Mouse (Mus musculus) embryonic facial prominence, embryonic 11.5 days (tissue): Measurements from ENCODE around the gene Lamtor1. TPM values are rescaled to one million over a fixed set of nuclear protein-coding genes. Genes with fewer than 3 reads are reported as not detected.
A peak's percentile ranks its signal among the peaks of the same experiment; 100 is the strongest.

Experiments
- ATAC-seq: fragments of 200-750 bp; cut with Nextera tagmentation; replicated peaks from 2 replicates; pipeline ENCODE4 v1.8.0; 2017; ENCODE audit warnings: low read depth; ENCODE audit not compliant: insufficient number of reproducible peaks, low FRiP score, low TSS enrichment
- DNase-seq: peaks from one replicate; pipeline ENCODE4 v3.0.0-alpha.2; 2015; ENCODE audit warnings: low spot score
- H3K27ac ChIP-seq: fragments of 300-500 bp; sonication (generic); replicated peaks from 2 replicates; pipeline ENCODE4 v1.5.1; 2014; ENCODE audit warnings: mild to moderate bottlenecking, low read depth, low read length, control low read depth
- H3K27me3 ChIP-seq: fragments of 300-500 bp; sonication (generic); 2 replicates; pipeline ENCODE4 v1.6.1; 2014; ENCODE audit warnings: mild to moderate bottlenecking, low read length, moderate library complexity, mixed read lengths; ENCODE audit not compliant: control insufficient read depth, insufficient read depth
- H3K36me3 ChIP-seq: fragments of 300-500 bp; sonication (generic); replicated peaks from 2 replicates; pipeline ENCODE4 v1.6.1; 2014; ENCODE audit warnings: low read depth, mild to moderate bottlenecking, low read length, moderate library complexity, mixed read lengths; ENCODE audit not compliant: control insufficient read depth, insufficient read depth
- H3K4me1 ChIP-seq: fragments of 300-500 bp; sonication (generic); 2 replicates; pipeline ENCODE4 v1.6.1; 2014; ENCODE audit warnings: low read length, mixed read lengths; ENCODE audit not compliant: control insufficient read depth, insufficient read depth
- H3K4me2 ChIP-seq: fragments of 300-500 bp; sonication (generic); 2 replicates; pipeline ENCODE4 v1.6.1; 2014; ENCODE audit warnings: low read depth, mild to moderate bottlenecking, control low read depth, low read length, moderate library complexity
- H3K4me3 ChIP-seq: fragments of 300-500 bp; sonication (generic); 2 replicates; pipeline ENCODE4 v1.5.1; 2014; ENCODE audit warnings: low read depth, low read length, control low read depth
- H3K9ac ChIP-seq: fragments of 300-500 bp; sonication (generic); replicated peaks from 2 replicates; pipeline ENCODE4 v1.6.1; 2014; ENCODE audit warnings: mild to moderate bottlenecking, control low read depth, low read length
- H3K9me3 ChIP-seq: fragments of 300-500 bp; sonication (generic); replicated peaks from 2 replicates; pipeline ENCODE4 v1.6.1; 2016; ENCODE audit warnings: mild to moderate bottlenecking, low read length, inconsistent platforms, mixed read lengths; ENCODE audit not compliant: control insufficient read depth
- WGBS: fragments of 180-500 bp; shearing (Covaris S2); extraction: QIAGEN DNeasy Blood & Tissue Kit; methylation state at CpG from one replicate; pipeline ENCODE4 v1.1.7; 2014; 5-methylcytosine and 5-hydroxymethylcytosine counted together
- polyA plus RNA-seq: library from polyadenylated mRNA; unstranded; fragments of >200 nt; fragmentation: Nextera tagmentation; extraction: Ambion mirVana; gene quantifications from 2 replicates; pipeline ENCODE4 v1.2.1, GENCODE M21; 2014

Lamtor1 gene
- polyA plus RNA-seq, 1 experiment from 2014 or later: 127 TPM

DNA sequence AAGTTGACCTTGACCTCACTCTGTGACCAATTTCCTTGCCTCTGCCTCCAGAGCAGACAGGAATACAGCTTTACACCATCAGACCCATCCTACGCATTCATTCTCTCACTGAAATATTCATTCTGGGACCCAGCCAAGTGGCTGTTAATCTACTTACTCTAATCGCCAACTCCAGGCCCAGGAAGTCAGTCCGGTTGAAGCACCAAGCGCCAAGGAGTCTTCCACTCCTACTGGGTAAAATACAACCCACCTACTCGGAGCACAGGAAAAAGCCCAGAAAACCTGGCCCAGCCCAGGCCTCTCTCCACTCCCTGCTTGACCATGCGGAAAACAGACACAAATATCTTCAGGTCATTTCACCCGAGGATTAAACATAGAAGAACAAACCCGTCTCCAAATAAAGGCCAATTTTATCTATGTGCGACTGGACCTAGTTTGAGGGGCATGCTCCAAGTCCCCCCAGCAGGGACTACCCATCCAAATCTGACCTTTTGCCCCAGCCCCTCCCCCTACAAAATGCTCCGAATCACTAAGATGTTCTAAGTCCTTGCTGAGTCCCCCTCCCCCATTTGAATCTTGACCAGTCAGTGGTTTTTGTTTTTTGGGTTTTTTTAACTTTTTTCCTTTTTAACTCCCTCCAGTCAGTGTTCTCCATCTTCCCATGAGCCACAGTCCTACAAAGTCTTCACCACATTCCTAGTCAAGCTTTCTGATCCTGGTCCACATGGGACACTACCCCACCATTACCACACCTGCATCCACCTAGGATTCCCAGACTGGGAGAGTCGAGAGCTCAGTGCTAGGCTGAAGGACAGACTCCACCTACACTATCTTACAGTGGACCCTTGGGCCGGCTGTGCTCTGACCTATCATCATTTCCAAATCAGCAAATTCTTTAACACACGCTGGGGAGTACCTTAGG lies 37.2 kb upstream of the Lamtor1 start:
- ATAC-seq (no peak), DNase-seq (no peak)
- Histone ChIP-seq H3K4me2 (no peak overlapping the region), H3K9me3 (no peaks in the 10 kb centered on the region), H3K27me3 (no peaks in the 10 kb centered on the region), H3K4me1 (no peaks in the 10 kb centered on the region), H3K4me3 (no peak overlapping the region), H3K27ac (no peak overlapping the region), H3K9ac (no peak overlapping the region; the same call in 1 of the 2 replicates), H3K36me3 (no peaks in the 10 kb centered on the region)
- 64% methylated on average over 13 of the region's 13 CpGs for WGBS

DNA sequence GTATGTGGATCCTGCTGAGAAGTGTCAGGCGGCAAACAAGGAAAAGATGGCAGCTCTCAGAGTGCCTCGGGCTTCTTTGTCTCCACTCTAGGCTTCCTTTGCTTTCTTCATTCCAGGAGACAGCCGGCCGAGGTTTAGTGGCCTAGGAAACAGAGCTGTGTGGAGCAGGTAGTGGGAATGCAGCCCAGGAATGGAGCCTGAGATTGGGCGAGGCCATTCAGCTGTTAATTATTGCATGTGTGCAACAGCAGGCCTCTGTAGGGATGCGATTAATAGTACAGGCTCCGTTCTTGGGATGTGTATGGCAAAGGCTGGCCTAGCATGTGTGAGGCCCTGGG lies 36.6 kb upstream of the Lamtor1 start:
- no peak for ATAC-seq
- H3K4me2 ChIP-seq: no peak overlapping the region
- H3K27ac ChIP-seq: no peak overlapping the region
- no peak for DNase-seq
- H3K4me1 ChIP-seq: no peaks in the 10 kb centered on the region
- H3K36me3 ChIP-seq: no peaks in the 10 kb centered on the region
- 59% methylated on average over 7 of the region's 7 CpGs for WGBS
- H3K4me3 ChIP-seq: no peak overlapping the region
- no peaks in the 10 kb centered on the region for H3K27me3 ChIP-seq
- no peak overlapping the region; the same call in 1 of the 2 replicates for H3K9ac ChIP-seq
- H3K9me3 ChIP-seq: no peaks in the 10 kb centered on the region

DNA sequence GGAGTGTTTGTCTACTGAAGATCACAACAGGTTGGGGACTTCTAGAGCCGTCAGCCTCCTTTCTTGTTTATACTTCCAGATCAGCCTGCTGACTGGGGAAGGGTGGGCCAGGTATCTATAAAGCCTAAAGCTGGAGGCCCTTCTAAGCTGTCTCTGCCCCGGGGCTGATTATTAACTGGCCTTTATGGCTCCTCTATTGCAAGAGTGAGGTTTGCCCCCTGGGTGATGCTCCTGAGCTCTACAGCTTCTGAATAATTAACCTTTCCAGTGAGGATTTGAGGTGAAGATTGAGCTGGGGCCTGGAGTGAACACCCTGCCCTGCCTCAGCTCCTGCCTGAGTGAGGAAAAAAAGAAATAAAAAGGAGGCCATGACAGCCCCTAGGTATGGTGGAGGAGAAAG lies 35.1 kb upstream of the Lamtor1 start, which contains the start of gene Folr1:
Gene Folr1, minus strand, starts transcription at position 160 of the 400 bp plus-strand sequence.
- ATAC-seq (no peak), DNase-seq (no peak)
- Histone ChIP-seq H3K27ac (no peak within 1 kb of the TSS), H3K9me3 (no peaks in the 10 kb centered on the region), H3K4me3 (no peak within 1 kb of the TSS), H3K4me2 (no peak within 1 kb of the TSS), H3K27me3 (no peaks in the 10 kb centered on the region), H3K36me3 (no peaks in the 10 kb centered on the region), H3K9ac (no peak within 1 kb of the TSS), H3K4me1 (no peaks in the 10 kb centered on the region)
- WGBS: 74% methylated on average over 2 of the region's 2 CpGs

DNA sequence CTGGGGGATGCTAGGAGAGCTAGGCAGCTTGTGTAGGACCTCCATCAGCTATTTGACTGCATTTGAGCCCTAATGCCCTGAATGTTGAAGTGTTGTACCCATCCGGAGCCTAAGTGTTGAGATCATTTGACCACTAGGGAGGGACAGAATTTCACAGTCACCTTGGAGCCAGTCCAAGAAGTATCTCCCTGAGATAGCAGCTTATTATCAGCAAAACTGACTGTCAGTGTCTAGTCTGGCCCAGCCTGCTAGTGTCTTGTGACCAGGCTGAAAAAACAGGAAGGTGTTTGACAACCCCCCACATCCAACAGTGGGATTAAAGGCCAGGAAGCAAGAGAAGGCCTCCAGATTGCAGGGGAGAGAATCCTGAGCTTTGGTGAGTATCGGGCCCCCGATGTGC lies 34.4 kb upstream of the Lamtor1 start:
- 90% methylated on average over 3 of the region's 3 CpGs for WGBS
- no peak overlapping the region for H3K9ac ChIP-seq
- DNase-seq (no peak), ATAC-seq (no peak)
- no peak overlapping the region for H3K27ac ChIP-seq
- H3K36me3 ChIP-seq: no peaks in the 10 kb centered on the region
- no peaks in the 10 kb centered on the region for H3K9me3 ChIP-seq
- H3K4me2 ChIP-seq: no peak overlapping the region
- H3K27me3 ChIP-seq: no peaks in the 10 kb centered on the region
- H3K4me3 ChIP-seq: no peak overlapping the region
- no peaks in the 10 kb centered on the region for H3K4me1 ChIP-seq

DNA sequence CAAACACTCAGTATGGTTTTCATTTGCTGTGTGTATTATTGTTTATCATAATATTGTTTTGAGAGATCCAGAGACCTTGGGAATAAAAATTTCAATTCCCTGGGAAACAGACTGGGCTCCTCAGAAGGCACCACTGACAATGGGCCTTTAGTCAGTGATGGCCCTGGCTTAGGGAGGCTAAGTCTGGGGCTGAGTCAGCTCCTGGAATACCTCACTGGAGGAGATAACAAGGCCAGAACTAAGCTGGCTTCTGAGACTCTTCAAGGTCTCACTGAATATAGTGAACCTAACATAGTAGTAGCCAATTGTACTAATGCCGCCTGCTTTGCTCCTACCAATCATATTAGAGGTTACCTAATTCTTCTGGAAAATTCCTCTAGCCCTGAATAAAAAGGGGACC lies 29.7 kb upstream of the Lamtor1 start:
- H3K36me3 ChIP-seq: no peaks in the 10 kb centered on the region
- H3K4me1 ChIP-seq: no peaks in the 10 kb centered on the region
- H3K27ac ChIP-seq: no peak overlapping the region
- DNase-seq (no peak), ATAC-seq (no peak)
- 91% methylated on average over 1 of the region's 1 CpGs for WGBS
- no peak overlapping the region for H3K4me2 ChIP-seq
- no peaks in the 10 kb centered on the region for H3K27me3 ChIP-seq
- no peak overlapping the region for H3K9ac ChIP-seq
- H3K9me3 ChIP-seq: no peaks in the 10 kb centered on the region
- no peak overlapping the region for H3K4me3 ChIP-seq

DNA sequence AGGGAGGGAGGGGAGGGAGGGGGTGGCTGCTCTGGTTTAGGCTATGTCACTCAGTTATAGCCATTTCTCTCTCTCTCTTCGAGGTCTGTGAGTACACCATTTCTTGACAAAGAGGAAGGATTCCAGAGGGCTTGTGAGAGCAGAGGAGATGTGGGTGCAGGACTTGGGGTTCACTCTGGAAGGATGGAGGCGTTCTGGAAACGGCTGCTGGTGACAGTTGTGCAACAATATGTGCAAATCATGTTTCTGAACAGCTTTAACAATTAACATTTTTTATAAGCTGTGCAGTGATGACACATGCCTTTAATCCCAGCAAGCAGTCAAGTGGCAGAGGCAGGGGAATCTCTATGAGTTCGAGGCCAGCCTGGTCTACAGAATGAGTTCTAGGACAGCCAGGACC lies 24.8 kb upstream of the Lamtor1 start:
- DNase-seq (no peak), ATAC-seq (no peak)
- no peak overlapping the region for H3K4me3 ChIP-seq
- no peak overlapping the region for H3K4me2 ChIP-seq
- no peaks in the 10 kb centered on the region for H3K4me1 ChIP-seq
- H3K27me3 ChIP-seq: no peaks in the 10 kb centered on the region
- H3K9ac ChIP-seq: no peak overlapping the region
- H3K9me3 ChIP-seq: no peaks in the 10 kb centered on the region
- 76% methylated on average over 4 of the region's 4 CpGs for WGBS
- H3K27ac ChIP-seq: no peak overlapping the region
- H3K36me3 ChIP-seq: no peaks in the 10 kb centered on the region

DNA sequence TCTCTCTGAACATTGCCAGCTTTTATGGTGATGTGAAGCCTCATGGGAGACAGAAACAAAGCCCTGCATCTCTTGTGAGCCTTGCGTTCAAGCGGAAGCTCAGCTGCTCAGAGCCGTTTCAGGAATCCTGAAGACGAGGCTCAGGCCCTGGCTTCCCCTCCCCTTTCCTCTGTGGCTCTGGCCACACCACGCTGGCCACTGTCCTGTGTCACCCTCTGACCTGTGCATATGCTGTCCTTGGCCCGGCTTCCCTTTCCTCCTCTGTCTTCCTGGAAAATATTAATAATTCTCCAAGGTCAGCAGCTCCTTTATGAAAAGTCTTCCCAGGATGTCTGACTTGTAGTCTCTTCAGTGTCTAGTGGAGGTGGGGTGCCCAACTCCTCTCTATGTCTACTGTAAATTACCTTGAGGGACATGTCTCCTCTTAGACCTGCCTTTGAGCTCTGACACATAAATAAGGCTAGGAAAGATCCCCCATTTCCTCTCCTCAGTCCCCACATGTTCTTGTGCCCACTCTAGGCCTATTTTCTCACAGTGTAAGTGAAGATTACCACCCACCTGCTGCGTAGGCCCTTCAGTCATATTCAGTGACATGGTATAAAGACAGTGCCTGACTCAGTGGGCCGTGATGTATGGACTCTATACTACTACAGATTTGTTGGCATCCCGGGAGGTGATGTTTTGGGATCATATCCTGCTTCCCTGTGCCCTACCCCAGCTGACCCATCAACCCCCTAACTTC lies 23.1 kb upstream of the Lamtor1 start:
- no peaks in the 10 kb centered on the region for H3K36me3 ChIP-seq
- H3K4me1 ChIP-seq: no peaks in the 10 kb centered on the region
- no peaks in the 10 kb centered on the region for H3K27me3 ChIP-seq
- no peak overlapping the region for H3K4me3 ChIP-seq
- no peak for ATAC-seq
- H3K9me3 ChIP-seq: no peaks in the 10 kb centered on the region
- no peak for DNase-seq
- H3K4me2 ChIP-seq: no peak overlapping the region
- 68% methylated on average over 9 of the region's 9 CpGs for WGBS
- peak overlapping the region; percentile 13; the same call in 1 of the 2 replicates for H3K9ac ChIP-seq
- H3K27ac ChIP-seq: no peak overlapping the region

DNA sequence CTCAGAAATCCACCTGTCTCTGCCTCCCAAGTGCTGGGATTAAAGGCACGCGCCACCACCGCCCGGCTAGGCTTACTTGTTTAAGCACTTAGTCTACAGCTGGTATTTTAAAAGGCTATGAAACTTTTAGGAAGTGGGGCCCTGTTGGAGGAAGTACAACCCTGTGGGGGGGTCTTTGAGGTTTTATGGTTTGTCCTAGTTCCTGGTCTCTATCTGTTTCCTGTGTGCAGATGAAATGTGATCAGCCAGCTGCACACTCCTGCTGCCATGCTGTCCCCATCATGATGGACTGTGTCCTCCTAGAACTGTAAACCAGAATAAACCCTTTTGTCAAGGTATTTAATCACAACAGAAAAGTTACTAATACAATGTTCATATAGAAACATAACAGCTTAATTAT lies 21.5 kb upstream of the Lamtor1 start:
- no peak overlapping the region for H3K27ac ChIP-seq
- H3K4me3 ChIP-seq: no peak overlapping the region
- H3K4me2 ChIP-seq: no peak overlapping the region
- no peaks in the 10 kb centered on the region for H3K4me1 ChIP-seq
- H3K36me3 ChIP-seq: no peaks in the 10 kb centered on the region
- 95% methylated on average over 4 of the region's 4 CpGs for WGBS
- ATAC-seq (no peak), DNase-seq (no peak)
- no peak overlapping the region for H3K9ac ChIP-seq
- H3K27me3 ChIP-seq: no peaks in the 10 kb centered on the region
- H3K9me3 ChIP-seq: no peaks in the 10 kb centered on the region
